Mouse (Mus musculus): ENCODE data around the gene Timd2.
"Not testable (repeated sequence)": the region's sequence is repeated elsewhere in the genome, so short reads cannot be mapped to it uniquely, and the experiment has no call there.

Gene Timd2

GRCm38 (mm10) chr11:46706664-46707356 is at the start of gene Timd2:
Gene Timd2, minus strand, starts transcription at chr11:46707061.
- in situ Hi-C loops (cut with MboI): no loop called here

- in situ Hi-C loops (cut with MboI): not testable (repeated sequence)
These were observed 48.9 kb upstream of the Timd2 start for GRCm38 (mm10) chr11:46755714-46756113.

- in situ Hi-C loops (cut with MboI): no loop called here
These were observed 47.8 kb upstream of the Timd2 start for GRCm38 (mm10) chr11:46754669-46755068.

- in situ Hi-C loops (cut with MboI): no loop called here
These were observed 46.8 kb upstream of the Timd2 start for GRCm38 (mm10) chr11:46753662-46754061.

GRCm38 (mm10) chr11:46747996-46748395 is 41.1 kb upstream of the Timd2 start:
- in situ Hi-C loops (cut with MboI): no loop called here

GRCm38 (mm10) chr11:46741716-46742115 is 34.9 kb upstream of the Timd2 start:
- in situ Hi-C loops (cut with MboI): no loop called here

- in situ Hi-C loops (cut with MboI): no loop called here
These were observed 34.0 kb upstream of the Timd2 start for GRCm38 (mm10) chr11:46740886-46741285.

- in situ Hi-C loops (cut with MboI): no loop called here
These were observed 32.6 kb upstream of the Timd2 start for GRCm38 (mm10) chr11:46739501-46739900.

- in situ Hi-C loops (cut with MboI): not testable (repeated sequence)
These were observed 28.2 kb upstream of the Timd2 start, which contains the start of gene Havcr1 for GRCm38 (mm10) chr11:46735076-46735475. Gene Havcr1, plus strand, starts transcription at chr11:46735080.

- in situ Hi-C loops (cut with MboI): no loop called here
These were observed 27.8 kb upstream of the Timd2 start for GRCm38 (mm10) chr11:46734617-46735016.

- in situ Hi-C loops (cut with MboI): no loop called here
These were observed 26.5 kb upstream of the Timd2 start for GRCm38 (mm10) chr11:46733242-46733789.

GRCm38 (mm10) chr11:46731541-46732070 is 24.7 kb upstream of the Timd2 start:
- in situ Hi-C loops (cut with MboI): no loop called here

- in situ Hi-C loops (cut with MboI): no loop called here
These were observed 8.0 kb downstream of the Timd2 start for GRCm38 (mm10) chr11:46698830-46699229.

GRCm38 (mm10) chr11:46698278-46698655 is 8.6 kb downstream of the Timd2 start:
- in situ Hi-C loops (cut with MboI): no loop called here

GRCm38 (mm10) chr11:46697433-46698277 is 9.2 kb downstream of the Timd2 start:
- in situ Hi-C loops (cut with MboI): no loop called here

GRCm38 (mm10) chr11:46695849-46696248 is 11.0 kb downstream of the Timd2 start:
- in situ Hi-C loops (cut with MboI): not testable (repeated sequence)

GRCm38 (mm10) chr11:46690136-46690535 is 16.7 kb downstream of the Timd2 start:
- in situ Hi-C loops (cut with MboI): no loop called here

GRCm38 (mm10) chr11:46683723-46684122 is 23.1 kb downstream of the Timd2 start:
- in situ Hi-C loops (cut with MboI): no loop called here

- in situ Hi-C loops (cut with MboI): no loop called here
These were observed 24.0 kb downstream of the Timd2 start for GRCm38 (mm10) chr11:46682842-46683241.

- in situ Hi-C loops (cut with MboI): no loop called here
These were observed 38.9 kb downstream of the Timd2 start for GRCm38 (mm10) chr11:46667938-46668337.

GRCm38 (mm10) chr11:46667105-46667504 is 39.8 kb downstream of the Timd2 start:
- in situ Hi-C loops (cut with MboI): no loop called here

All from mature B cell (primary cell).